Mouse (Mus musculus) midbrain, embryonic 12.5 days (tissue): ENCODE results near the gene Cabp5. TPM values are rescaled to one million over a fixed set of nuclear protein-coding genes. Genes with fewer than 3 reads are reported as not detected.
"Not testable (repeated sequence)": the region's sequence is repeated elsewhere in the genome, so short reads cannot be mapped to it uniquely, and the experiment has no call there.

ENCODE experiments used
- ATAC-seq: fragments of 200-750 bp; cut with Nextera tagmentation; 2 replicates; pipeline ENCODE4 v1.8.0; 2017; ENCODE audit warnings: low read depth, moderate TSS enrichment, moderate library complexity; ENCODE audit not compliant: low FRiP score
- H3K27ac ChIP-seq: fragments of 300-500 bp; sonication (generic); replicated peaks from 2 replicates; pipeline ENCODE4 v1.5.1; 2016; ENCODE audit warnings: mild to moderate bottlenecking
- H3K27me3 ChIP-seq: fragments of 300-500 bp; sonication (generic); 2 replicates; pipeline ENCODE4 v1.6.1; 2016; ENCODE audit warnings: mild to moderate bottlenecking
- H3K36me3 ChIP-seq: fragments of 300-500 bp; sonication (generic); 2 replicates; pipeline ENCODE4 v1.6.1; 2016
- H3K4me1 ChIP-seq: fragments of 300-500 bp; sonication (generic); 2 replicates; pipeline ENCODE4 v1.6.1; 2016
- H3K4me2 ChIP-seq: fragments of 300-500 bp; sonication (generic); replicated peaks from 2 replicates; pipeline ENCODE4 v1.6.1; 2016; ENCODE audit warnings: mild to moderate bottlenecking, moderate library complexity
- H3K4me3 ChIP-seq: fragments of 300-500 bp; sonication (generic); 2 replicates; pipeline ENCODE4 v1.5.1; 2016; ENCODE audit warnings: mild to moderate bottlenecking
- H3K9ac ChIP-seq: fragments of 300-500 bp; sonication (generic); replicated peaks from 2 replicates; pipeline ENCODE4 v1.6.1; 2016; ENCODE audit warnings: mild to moderate bottlenecking, moderate library complexity
- H3K9me3 ChIP-seq: fragments of 300-500 bp; sonication (generic); 2 replicates; pipeline ENCODE4 v1.6.1; 2016; ENCODE audit warnings: mild to moderate bottlenecking
- WGBS: fragments of 180-500 bp; shearing (Covaris S2); methylation state at CpG from one replicate; pipeline ENCODE4 v1.1.7; 2016; 5-methylcytosine and 5-hydroxymethylcytosine counted together
- polyA plus RNA-seq: library from polyadenylated mRNA; unstranded; fragments of >200 nt; fragmentation: Nextera tagmentation; extraction: Ambion mirVana; gene quantifications from 2 replicates; pipeline ENCODE4 v1.2.1, GENCODE M21; 2016

The Cabp5 gene
- polyA plus RNA-seq, result 0.14 TPM in 1 of 2 replicates, not detected in the other

- WGBS, result 85% methylated on average over 1 of the region's 1 CpGs
- H3K9me3 ChIP-seq, result peaks cover 3% of the 10 kb centered on the region; the same call in 1 of the 2 replicates
- no peak within 1 kb of the TSS for H3K4me3 ChIP-seq
- no peak within 1 kb of the TSS for H3K27ac ChIP-seq
- no peaks in the 10 kb centered on the region for H3K4me1 ChIP-seq
- ATAC-seq, result no peak
- H3K9ac ChIP-seq, result no peak within 1 kb of the TSS
- no peaks in the 10 kb centered on the region for H3K36me3 ChIP-seq
- H3K4me2 ChIP-seq, result no peak within 1 kb of the TSS
- no peaks in the 10 kb centered on the region for H3K27me3 ChIP-seq
Observed at GRCm38 (mm10) chr7:13397832-13398231, at the start of gene Cabp5. Cabp5 (plus strand) TSS chr7:13398132.

DNA sequence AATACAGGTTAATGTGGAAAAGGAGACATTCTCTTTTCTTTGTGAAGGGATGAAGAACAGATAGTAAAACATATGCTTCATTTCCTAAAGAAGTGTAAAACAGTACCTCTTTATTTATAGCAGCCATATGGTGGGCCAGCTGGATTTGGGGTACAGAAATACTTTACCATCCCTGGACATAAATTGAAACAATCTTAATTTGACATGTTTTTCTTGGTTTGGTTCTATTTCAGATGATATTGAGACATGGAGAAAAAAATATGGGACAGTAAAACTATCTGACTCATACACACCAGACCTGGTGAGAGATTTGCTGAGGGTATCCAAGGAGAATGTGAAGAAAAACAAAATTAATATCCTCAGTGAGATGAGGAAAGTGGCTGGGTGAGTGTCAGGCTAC, 42.0 kb upstream of the Cabp5 start:
- Histone ChIP-seq H3K4me3 (no peak overlapping the region), H3K9ac (no peak overlapping the region), H3K4me2 (no peak overlapping the region), H3K27ac (no peak overlapping the region), H3K4me1 (no peaks in the 10 kb centered on the region), H3K9me3 (peaks cover 10% of the 10 kb centered on the region), H3K36me3 (peaks cover 41% of the 10 kb centered on the region), H3K27me3 (no peaks in the 10 kb centered on the region)
- ATAC-seq, result no peak

- Histone ChIP-seq H3K27me3 (no peaks in the 10 kb centered on the region), H3K9ac (no peak overlapping the region), H3K4me3 (no peak overlapping the region), H3K4me2 (no peak overlapping the region), H3K9me3 (no peaks in the 10 kb centered on the region), H3K4me1 (no peaks in the 10 kb centered on the region), H3K36me3 (no peaks in the 10 kb centered on the region), H3K27ac (no peak overlapping the region)
- WGBS, result 83% methylated on average over 2 of the region's 2 CpGs
- ATAC-seq, result no peak
Observed at GRCm38 (mm10) chr7:13380588-13380987, 17.3 kb upstream of the Cabp5 start.

GRCm38 (mm10) chr7:13450541-13450940, 52.6 kb downstream of the Cabp5 start, which contains the start of gene Bsph1:
Bsph1 (plus strand) TSS chr7:13450841.
- H3K9me3 ChIP-seq, result peaks cover 16% of the 10 kb centered on the region; the same call in 1 of the 2 replicates
- H3K27me3 ChIP-seq, H3K9ac ChIP-seq, H3K4me1 ChIP-seq, H3K4me2 ChIP-seq, ATAC-seq, H3K4me3 ChIP-seq, H3K36me3 ChIP-seq, H3K27ac ChIP-seq: not testable (repeated sequence)
- 70% methylated on average over 1 of the region's 1 CpGs for WGBS

Other genes with a start within 250 kb of the Cabp5 start
- gene Vmn1r88, start 238.6 kb upstream of the Cabp5 start, polyA plus RNA-seq, result not detected in 2 replicates
- gene Vmn1r89, start 185.1 kb upstream of the Cabp5 start, polyA plus RNA-seq, result not detected in 2 replicates
- 98.0 and 100 TPM in 2 replicates for gene Lig1, start 120.8 kb upstream of the Cabp5 start, polyA plus RNA-seq
- gene Zswim9, start 119.4 kb upstream of the Cabp5 start, polyA plus RNA-seq, result 15.1 and 15.7 TPM in 2 replicates
- 1.1 and 1.3 TPM in 2 replicates for gene Pla2g4c, start 73.5 kb upstream of the Cabp5 start, polyA plus RNA-seq
- not detected in 2 replicates for gene Bsph1, start 52.7 kb downstream of the Cabp5 start, polyA plus RNA-seq
- not detected in 2 replicates for gene Bsph2, start 172.9 kb downstream of the Cabp5 start, polyA plus RNA-seq
- not detected in 2 replicates for gene Sult2a5, start 225.8 kb downstream of the Cabp5 start, polyA plus RNA-seq